Mouse (Mus musculus): ENCODE measurements around the gene Sox13. TPM values are rescaled to one million over a fixed set of nuclear protein-coding genes. Genes with fewer than 3 reads are reported as not detected.
A peak's percentile ranks its signal among the peaks of the same experiment; 100 is the strongest.

The Sox13 gene
- polyA plus RNA-seq, 1 experiment, result not detected

DNA sequence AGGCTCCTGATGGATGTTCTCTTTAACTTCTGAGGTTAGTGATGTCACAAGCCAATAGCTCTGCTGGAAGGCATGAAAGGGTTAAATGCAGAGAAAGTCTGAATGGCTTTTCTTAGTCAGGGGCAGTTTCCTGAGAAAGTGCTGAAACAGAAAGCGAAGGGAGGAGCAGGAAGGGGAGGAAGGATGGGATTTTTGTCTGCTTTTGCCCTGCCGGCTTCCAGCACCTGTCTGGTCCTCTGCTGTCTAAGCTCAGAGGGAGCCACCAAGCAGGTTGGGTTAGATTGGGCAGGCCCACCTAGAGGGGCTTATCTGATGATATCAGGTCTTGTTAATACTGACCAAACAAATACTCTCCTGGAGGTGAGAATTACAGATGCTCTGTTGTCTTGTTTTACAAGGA lies 8.4 kb upstream of the Sox13 start:
- no peaks in the 10 kb centered on the region for H3K4me1 ChIP-seq (ENCODE audit: control insufficient read depth, insufficient read depth, low read length)
- H3K27ac ChIP-seq (ENCODE audit: insufficient read depth, low read depth, low read length), result no peak overlapping the region
- H3K4me3 ChIP-seq (ENCODE audit: insufficient read depth, low read length), result no peak overlapping the region
- TF ChIP-seq CTCF (IDR thresholded peaks at IDR 0.05; ENCODE audit: low read depth, low read length) (no peak), POLR2A (IDR thresholded peaks at IDR 0.05; ENCODE audit: borderline replicate concordance, low read depth, low read length) (no peak)

DNA sequence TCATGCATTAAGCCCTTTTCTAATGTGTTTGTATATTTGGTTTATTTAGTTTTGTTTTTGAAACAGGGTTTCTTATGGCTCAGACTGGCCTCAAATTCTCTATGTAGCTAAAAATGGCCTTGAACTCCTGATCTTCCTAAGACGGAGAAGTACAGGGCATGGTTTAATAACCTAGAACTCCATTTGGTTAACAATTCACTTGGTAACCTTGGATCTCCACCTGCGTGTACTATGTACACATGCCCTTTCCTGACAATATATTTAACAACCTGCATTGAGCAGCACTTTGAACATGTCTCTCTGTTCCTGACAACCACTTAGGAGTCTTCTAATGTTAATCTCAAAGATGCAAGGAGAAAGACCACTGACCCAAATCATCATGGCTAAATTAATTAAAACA lies 7.0 kb upstream of the Sox13 start:
- no peak overlapping the region for H3K4me3 ChIP-seq (ENCODE audit: insufficient read depth, low read length)
- no peak for TF ChIP-seq CTCF (IDR thresholded peaks at IDR 0.05; ENCODE audit: low read depth, low read length)
- no peak for TF ChIP-seq POLR2A (IDR thresholded peaks at IDR 0.05; ENCODE audit: borderline replicate concordance, low read depth, low read length)
- no peaks in the 10 kb centered on the region for H3K4me1 ChIP-seq (ENCODE audit: control insufficient read depth, insufficient read depth, low read length)
- H3K27ac ChIP-seq (ENCODE audit: insufficient read depth, low read depth, low read length), result no peak overlapping the region

DNA sequence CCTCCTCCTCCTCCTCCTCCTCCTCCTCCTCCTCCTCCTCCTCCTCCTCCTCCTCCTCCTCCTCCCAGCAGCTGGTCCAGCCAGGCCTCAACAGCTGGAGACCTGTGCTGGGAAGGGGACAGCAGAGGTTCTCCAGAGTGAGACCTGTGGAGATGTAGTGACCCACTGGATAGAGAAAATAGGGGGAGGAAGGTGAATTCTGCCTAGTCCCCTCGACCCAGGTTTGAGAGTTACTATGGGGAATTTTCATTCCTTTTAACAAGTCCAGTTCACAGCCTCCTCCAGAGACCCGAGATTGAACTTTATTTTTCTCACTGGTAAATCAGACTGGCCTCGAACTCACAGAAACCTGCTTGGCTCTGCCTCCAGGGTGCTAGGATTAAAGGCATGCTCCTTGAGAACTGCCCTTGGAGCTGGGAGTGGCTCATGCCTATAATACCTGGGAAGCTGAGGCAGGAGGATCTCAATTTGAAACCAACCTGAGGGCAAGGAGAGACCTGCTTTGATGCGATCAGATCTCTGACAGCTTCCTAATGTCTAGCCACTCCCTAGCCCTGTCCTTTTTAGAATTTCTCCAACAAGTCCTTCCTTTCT lies 467 bp upstream of the Sox13 start:
- H3K4me1 ChIP-seq (ENCODE audit: control insufficient read depth, insufficient read depth, low read length), result no peaks in the 10 kb centered on the region
- no peak overlapping the region for H3K27ac ChIP-seq (ENCODE audit: insufficient read depth, low read depth, low read length)
- TF ChIP-seq POLR2A (IDR thresholded peaks at IDR 0.05; ENCODE audit: borderline replicate concordance, low read depth, low read length), result no peak
- TF ChIP-seq CTCF (IDR thresholded peaks at IDR 0.05; ENCODE audit: low read depth, low read length), result no peak
- H3K4me3 ChIP-seq (ENCODE audit: insufficient read depth, low read length), result no peak overlapping the region

- TF ChIP-seq POLR2A (IDR thresholded peaks at IDR 0.05; ENCODE audit: borderline replicate concordance, low read depth, low read length), result no peak
- no peak for TF ChIP-seq CTCF (IDR thresholded peaks at IDR 0.05; ENCODE audit: low read depth, low read length)
- Histone ChIP-seq H3K4me3 (ENCODE audit: insufficient read depth, low read length) (peak overlapping the region; percentile 42; the same call in 1 of the 2 replicates), H3K27ac (ENCODE audit: insufficient read depth, low read depth, low read length) (no peak overlapping the region), H3K4me1 (ENCODE audit: control insufficient read depth, insufficient read depth, low read length) (no peaks in the 10 kb centered on the region)
Observed at GRCm38 (mm10) chr1:133423166-133423542, 1.0 kb downstream of the Sox13 start.

- TF ChIP-seq CTCF (IDR thresholded peaks at IDR 0.05; ENCODE audit: low read depth, low read length) (no peak), POLR2A (IDR thresholded peaks at IDR 0.05; ENCODE audit: borderline replicate concordance, low read depth, low read length) (no peak)
- H3K4me3 ChIP-seq (ENCODE audit: insufficient read depth, low read length), result no peak overlapping the region
- no peak overlapping the region for H3K27ac ChIP-seq (ENCODE audit: insufficient read depth, low read depth, low read length)
- H3K4me1 ChIP-seq (ENCODE audit: control insufficient read depth, insufficient read depth, low read length), result no peaks in the 10 kb centered on the region
Observed at GRCm38 (mm10) chr1:133422615-133423161, 1.5 kb downstream of the Sox13 start.

DNA sequence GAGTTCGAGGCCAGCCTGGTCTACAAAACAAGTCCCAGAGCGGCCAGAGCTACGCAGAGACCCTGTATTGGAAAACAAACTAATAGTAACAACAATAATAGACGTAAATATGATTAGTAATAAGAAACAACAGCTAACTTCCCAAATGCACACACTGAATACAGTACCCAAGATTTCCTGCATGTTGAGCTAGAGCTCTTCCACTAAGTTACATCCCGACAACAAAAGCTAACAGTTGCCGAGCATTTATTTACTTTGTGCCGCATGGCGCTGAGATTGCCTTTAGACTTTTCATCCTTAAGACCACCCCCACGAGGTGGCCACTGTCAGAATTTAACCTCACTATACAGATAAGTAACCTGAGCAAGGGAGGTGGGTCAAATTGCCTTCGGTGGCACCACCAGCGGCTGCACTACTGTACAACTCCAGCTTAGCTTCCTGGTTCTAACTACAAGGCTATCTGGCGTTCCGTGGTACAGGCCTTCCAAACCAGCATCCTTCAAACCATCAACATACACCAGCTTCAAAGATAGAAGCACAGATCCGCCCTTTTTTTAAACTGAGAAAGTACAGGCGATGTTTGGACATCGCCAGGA lies 2.1 kb downstream of the Sox13 start:
- Histone ChIP-seq H3K27ac (ENCODE audit: insufficient read depth, low read depth, low read length) (no peak overlapping the region), H3K4me3 (ENCODE audit: insufficient read depth, low read length) (no peak overlapping the region), H3K4me1 (ENCODE audit: control insufficient read depth, insufficient read depth, low read length) (no peaks in the 10 kb centered on the region)
- TF ChIP-seq POLR2A (IDR thresholded peaks at IDR 0.05; ENCODE audit: borderline replicate concordance, low read depth, low read length) (no peak), CTCF (IDR thresholded peaks at IDR 0.05; ENCODE audit: low read depth, low read length) (no peak)

DNA sequence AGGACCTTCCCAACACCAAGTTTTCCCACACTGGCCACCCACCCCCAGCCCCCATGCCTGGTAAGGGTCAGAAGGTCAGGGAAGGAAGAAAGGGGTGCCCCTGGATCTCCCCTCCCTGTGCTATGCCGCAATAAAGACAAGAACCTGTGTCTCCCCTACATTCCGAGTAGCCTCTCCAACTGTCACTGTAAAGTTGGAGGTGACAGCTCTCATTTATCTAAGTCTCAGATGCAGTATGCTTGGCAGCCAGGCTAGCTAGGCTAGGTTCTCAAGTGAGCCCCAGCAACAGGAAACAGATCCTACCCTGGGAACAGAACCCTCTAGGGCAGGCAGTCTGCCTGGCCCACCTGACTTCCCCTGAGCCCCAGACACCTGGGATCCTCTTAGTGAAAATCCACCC lies 3.1 kb downstream of the Sox13 start:
- TF ChIP-seq CTCF (IDR thresholded peaks at IDR 0.05; ENCODE audit: low read depth, low read length) (no peak), POLR2A (IDR thresholded peaks at IDR 0.05; ENCODE audit: borderline replicate concordance, low read depth, low read length) (no peak)

GRCm38 (mm10) chr1:133420491-133420890 lies 3.7 kb downstream of the Sox13 start:
- Histone ChIP-seq H3K4me3 (ENCODE audit: insufficient read depth, low read length) (no peak overlapping the region), H3K27ac (ENCODE audit: insufficient read depth, low read depth, low read length) (no peak overlapping the region), H3K4me1 (ENCODE audit: control insufficient read depth, insufficient read depth, low read length) (no peaks in the 10 kb centered on the region)

More for the DNA sequence above, 3.1 kb downstream of the Sox13 start:
- no peaks in the 10 kb centered on the region for H3K4me1 ChIP-seq (ENCODE audit: control insufficient read depth, insufficient read depth, low read length)
- no peak overlapping the region for H3K4me3 ChIP-seq (ENCODE audit: insufficient read depth, low read length)
- H3K27ac ChIP-seq (ENCODE audit: insufficient read depth, low read depth, low read length), result no peak overlapping the region

DNA sequence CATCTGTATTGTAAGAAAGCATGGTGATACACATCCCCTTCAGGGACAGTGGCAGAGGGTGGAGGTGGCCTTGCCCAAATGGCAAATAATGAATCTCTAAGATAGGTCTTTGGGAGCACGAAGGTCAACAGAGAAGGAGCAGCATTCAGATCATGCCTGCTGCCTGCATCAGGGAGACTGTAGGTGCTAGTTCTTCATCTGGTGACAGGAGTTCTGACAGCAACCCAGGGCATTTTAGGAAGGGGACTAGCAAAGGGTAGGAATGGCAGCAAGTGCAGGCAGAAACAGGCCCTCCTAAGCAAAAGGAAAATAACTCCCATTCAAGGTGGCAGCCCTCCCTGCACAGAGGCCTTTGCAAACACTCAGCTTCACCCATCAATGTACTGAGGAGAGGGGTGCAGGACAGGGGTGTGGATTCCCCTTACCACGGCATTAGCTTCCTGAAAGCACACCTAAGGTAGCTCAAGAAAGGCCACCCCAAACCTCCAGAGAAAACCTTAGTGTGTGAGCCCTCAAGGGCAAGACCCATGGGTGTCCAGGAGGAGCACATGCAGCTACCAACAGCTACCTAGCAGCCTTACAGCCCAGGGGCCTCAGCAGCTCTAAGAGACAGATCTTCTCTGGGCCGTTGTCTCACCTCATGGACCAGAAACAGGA lies 4.9 kb downstream of the Sox13 start:
- Histone ChIP-seq H3K4me1 (ENCODE audit: control insufficient read depth, insufficient read depth, low read length) (no peaks in the 10 kb centered on the region), H3K27ac (ENCODE audit: insufficient read depth, low read depth, low read length) (no peak overlapping the region), H3K4me3 (ENCODE audit: insufficient read depth, low read length) (no peak overlapping the region)
- TF ChIP-seq CTCF (IDR thresholded peaks at IDR 0.05; ENCODE audit: low read depth, low read length), result no peak
- no peak for TF ChIP-seq POLR2A (IDR thresholded peaks at IDR 0.05; ENCODE audit: borderline replicate concordance, low read depth, low read length)

More at GRCm38 (mm10) chr1:133420491-133420890, 3.7 kb downstream of the Sox13 start:
- TF ChIP-seq POLR2A (IDR thresholded peaks at IDR 0.05; ENCODE audit: borderline replicate concordance, low read depth, low read length) (no peak), CTCF (IDR thresholded peaks at IDR 0.05; ENCODE audit: low read depth, low read length) (no peak)

Measured in bone marrow macrophage, adult 2 months (primary cell).